Mouse (Mus musculus): ENCODE results near the gene H2-M10.5. TPM values are rescaled to one million over a fixed set of nuclear protein-coding genes. Genes with fewer than 3 reads are reported as not detected.

The H2-M10.5 gene
- polyA plus RNA-seq (2014; fragmentation: Illumina TruSeq; extraction: RNeasy Lipid Tissue Mini Kit (QIAGEN cat#74804); ENCODE audit: low read depth, low replicate concordance) = not detected

DNA sequence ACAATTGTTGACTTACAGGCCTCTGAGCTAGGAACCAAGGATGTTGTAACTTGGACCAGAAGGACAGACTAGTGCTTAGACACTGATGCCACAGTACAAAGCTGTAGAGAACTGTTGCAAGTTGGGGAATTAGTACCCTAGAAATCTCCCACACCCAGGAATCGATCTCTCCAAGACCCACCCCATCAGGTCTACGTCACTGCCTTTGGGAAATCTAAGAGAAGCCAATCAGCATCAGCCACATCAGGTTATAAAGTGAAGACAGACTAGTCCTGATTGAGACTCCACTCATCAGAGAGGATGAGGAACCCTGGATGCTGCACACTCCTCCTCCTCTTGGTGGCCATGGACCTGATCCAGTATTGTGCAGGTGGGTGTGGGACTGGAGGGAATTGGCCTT is at the start of gene H2-M10.5:
Gene H2-M10.5, plus strand, starts transcription at position 301 of the 400 bp plus-strand sequence.

DNA sequence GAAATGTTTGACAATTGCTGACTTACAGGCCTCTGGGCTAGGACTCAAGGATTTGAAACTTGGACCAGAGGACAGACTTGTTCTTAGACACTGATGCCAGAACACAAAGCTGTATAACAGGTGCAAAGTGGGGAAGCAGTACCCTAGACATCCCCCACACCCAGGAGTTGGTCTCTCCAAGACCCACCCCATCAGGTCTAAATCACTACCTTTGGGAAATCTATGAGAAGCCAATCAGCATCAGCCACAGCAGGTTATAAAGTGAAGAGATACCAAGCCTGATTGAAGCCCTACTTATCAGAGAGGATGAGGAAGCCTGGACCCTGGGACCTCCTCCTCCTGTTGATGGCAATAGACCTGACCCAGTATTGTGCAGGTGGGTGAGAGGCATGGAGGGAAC is 39.2 kb downstream of the H2-M10.5 start, which contains the start of gene H2-M10.6:
Gene H2-M10.6, plus strand, starts transcription at position 301 of the 400 bp plus-strand sequence.

Other genes with a start within 250 kb of the H2-M10.5 start
- gene H2-M11, start 225.8 kb upstream of the H2-M10.5 start, polyA plus RNA-seq (2014; fragmentation: Illumina TruSeq; extraction: RNeasy Lipid Tissue Mini Kit (QIAGEN cat#74804); ENCODE audit: low read depth, low replicate concordance) = not detected
- gene H2-M9, start 130.2 kb upstream of the H2-M10.5 start, polyA plus RNA-seq (2014; fragmentation: Illumina TruSeq; extraction: RNeasy Lipid Tissue Mini Kit (QIAGEN cat#74804); ENCODE audit: low read depth, low replicate concordance) = not detected
- not detected for gene H2-M1, start 100.7 kb upstream of the H2-M10.5 start, polyA plus RNA-seq (2014; fragmentation: Illumina TruSeq; extraction: RNeasy Lipid Tissue Mini Kit (QIAGEN cat#74804); ENCODE audit: low read depth, low replicate concordance)
- not detected for gene H2-M10.6, start 39.3 kb downstream of the H2-M10.5 start, polyA plus RNA-seq (2014; fragmentation: Illumina TruSeq; extraction: RNeasy Lipid Tissue Mini Kit (QIAGEN cat#74804); ENCODE audit: low read depth, low replicate concordance)
- gene Trim26, start 64.2 kb downstream of the H2-M10.5 start, polyA plus RNA-seq (2014; fragmentation: Illumina TruSeq; extraction: RNeasy Lipid Tissue Mini Kit (QIAGEN cat#74804); ENCODE audit: low read depth, low replicate concordance) = 17.0 TPM
- 0.32 TPM for gene Trim15, start 94.3 kb downstream of the H2-M10.5 start, polyA plus RNA-seq (2014; fragmentation: Illumina TruSeq; extraction: RNeasy Lipid Tissue Mini Kit (QIAGEN cat#74804); ENCODE audit: low read depth, low replicate concordance)
- gene Trim10, start 96.7 kb downstream of the H2-M10.5 start, polyA plus RNA-seq (2014; fragmentation: Illumina TruSeq; extraction: RNeasy Lipid Tissue Mini Kit (QIAGEN cat#74804); ENCODE audit: low read depth, low replicate concordance) = not detected
- gene Trim40, start 117.2 kb downstream of the H2-M10.5 start, polyA plus RNA-seq (2014; fragmentation: Illumina TruSeq; extraction: RNeasy Lipid Tissue Mini Kit (QIAGEN cat#74804); ENCODE audit: low read depth, low replicate concordance) = not detected
- not detected for gene Trim31, start 125.2 kb downstream of the H2-M10.5 start, polyA plus RNA-seq (2014; fragmentation: Illumina TruSeq; extraction: RNeasy Lipid Tissue Mini Kit (QIAGEN cat#74804); ENCODE audit: low read depth, low replicate concordance)
- 0.36 TPM for gene Rnf39, start 170.0 kb downstream of the H2-M10.5 start, polyA plus RNA-seq (2014; fragmentation: Illumina TruSeq; extraction: RNeasy Lipid Tissue Mini Kit (QIAGEN cat#74804); ENCODE audit: low read depth, low replicate concordance)
- gene Ppp1r11, start 178.8 kb downstream of the H2-M10.5 start, polyA plus RNA-seq (2014; fragmentation: Illumina TruSeq; extraction: RNeasy Lipid Tissue Mini Kit (QIAGEN cat#74804); ENCODE audit: low read depth, low replicate concordance) = 7.4 TPM
- 27.4 TPM for gene Znrd1, start 185.6 kb downstream of the H2-M10.5 start, polyA plus RNA-seq (2014; fragmentation: Illumina TruSeq; extraction: RNeasy Lipid Tissue Mini Kit (QIAGEN cat#74804); ENCODE audit: low read depth, low replicate concordance)
- gene Znrd1as, start 185.7 kb downstream of the H2-M10.5 start, polyA plus RNA-seq (2014; fragmentation: Illumina TruSeq; extraction: RNeasy Lipid Tissue Mini Kit (QIAGEN cat#74804); ENCODE audit: low read depth, low replicate concordance) = 32.4 TPM
- gene 2410137M14Rik, start 208.3 kb downstream of the H2-M10.5 start, polyA plus RNA-seq (2014; fragmentation: Illumina TruSeq; extraction: RNeasy Lipid Tissue Mini Kit (QIAGEN cat#74804); ENCODE audit: low read depth, low replicate concordance) = not detected
- not detected for gene H2-M5, start 216.6 kb downstream of the H2-M10.5 start, polyA plus RNA-seq (2014; fragmentation: Illumina TruSeq; extraction: RNeasy Lipid Tissue Mini Kit (QIAGEN cat#74804); ENCODE audit: low read depth, low replicate concordance)
- 1.8 TPM for gene Zfp57, start 228.3 kb downstream of the H2-M10.5 start, polyA plus RNA-seq (2014; fragmentation: Illumina TruSeq; extraction: RNeasy Lipid Tissue Mini Kit (QIAGEN cat#74804); ENCODE audit: low read depth, low replicate concordance)

Measured in kidney, adult 10 weeks (tissue).